Mouse (Mus musculus) natural killer cell, adult 2 months (primary cell): ENCODE measurements at regions not wholly inside any gene's neighbourhood (a gene's known extent, or its start where the extent isn't known, plus 50 kb on each side); places are given as distances from the start of the nearest gene placed in this dataset.

ENCODE experiments used
- DNase-seq, 2 experiments: peaks; one replicate each; pipeline ENCODE4 v3.0.0; 2022; ENCODE audit warnings: low spot score in 2 of 2

GRCm38 (mm10) chr14:78438064-78438677 is 98.4 kb downstream of the Akap11 start:
- DNase-seq = peak; percentile 14 to 28

- DNase-seq = no peak
These were observed 100.0 kb downstream of the Akap11 start for GRCm38 (mm10) chr14:78436586-78436985.

GRCm38 (mm10) chr14:78435982-78436381 is 100.6 kb downstream of the Akap11 start:
- DNase-seq = no peak

GRCm38 (mm10) chr14:78435561-78435960 is 101.0 kb downstream of the Akap11 start:
- DNase-seq = no peak

GRCm38 (mm10) chr14:78434753-78435152 is 101.9 kb downstream of the Akap11 start:
- no peak for DNase-seq

GRCm38 (mm10) chr14:78434126-78434525 is 102.5 kb downstream of the Akap11 start:
- no peak for DNase-seq

- DNase-seq = no peak
These were observed 104.1 kb downstream of the Akap11 start for GRCm38 (mm10) chr14:78432471-78432870.

GRCm38 (mm10) chr14:78431931-78432330 is 104.7 kb downstream of the Akap11 start:
- DNase-seq = no peak

GRCm38 (mm10) chr14:78431406-78431805 is 105.2 kb downstream of the Akap11 start:
- no peak for DNase-seq

- DNase-seq = no peak
These were observed 108.2 kb downstream of the Akap11 start for GRCm38 (mm10) chr14:78428233-78429019.

GRCm38 (mm10) chr14:78427062-78427461 is 109.5 kb downstream of the Akap11 start:
- no peak for DNase-seq

GRCm38 (mm10) chr14:78422601-78423000 is 114.0 kb downstream of the Akap11 start:
- no peak for DNase-seq

- no peak for DNase-seq
These were observed 113.1 kb upstream of the Tnfsf11 start for GRCm38 (mm10) chr14:78420966-78421365.

GRCm38 (mm10) chr14:78420176-78420575 is 112.3 kb upstream of the Tnfsf11 start:
- no peak for DNase-seq

GRCm38 (mm10) chr14:78405568-78405967 is 97.7 kb upstream of the Tnfsf11 start:
- DNase-seq = no peak

GRCm38 (mm10) chr14:78397914-78398313 is 90.1 kb upstream of the Tnfsf11 start:
- DNase-seq = no peak

- no peak for DNase-seq
These were observed 87.8 kb upstream of the Tnfsf11 start for GRCm38 (mm10) chr14:78395631-78396030.

- DNase-seq = no peak
These were observed 79.2 kb upstream of the Tnfsf11 start for GRCm38 (mm10) chr14:78387011-78387410.

- no peak for DNase-seq
These were observed 76.5 kb upstream of the Tnfsf11 start for GRCm38 (mm10) chr14:78384370-78384769.

GRCm38 (mm10) chr14:78383256-78383709 is 75.4 kb upstream of the Tnfsf11 start:
- no peak for DNase-seq

- no peak for DNase-seq
These were observed 72.2 kb upstream of the Tnfsf11 start for GRCm38 (mm10) chr14:78380011-78380410.

- DNase-seq = no peak
These were observed 68.7 kb upstream of the Tnfsf11 start for GRCm38 (mm10) chr14:78376591-78376990.
